Mouse (Mus musculus): ENCODE data around the gene B3gnt7.

Gene B3gnt7

DNA sequence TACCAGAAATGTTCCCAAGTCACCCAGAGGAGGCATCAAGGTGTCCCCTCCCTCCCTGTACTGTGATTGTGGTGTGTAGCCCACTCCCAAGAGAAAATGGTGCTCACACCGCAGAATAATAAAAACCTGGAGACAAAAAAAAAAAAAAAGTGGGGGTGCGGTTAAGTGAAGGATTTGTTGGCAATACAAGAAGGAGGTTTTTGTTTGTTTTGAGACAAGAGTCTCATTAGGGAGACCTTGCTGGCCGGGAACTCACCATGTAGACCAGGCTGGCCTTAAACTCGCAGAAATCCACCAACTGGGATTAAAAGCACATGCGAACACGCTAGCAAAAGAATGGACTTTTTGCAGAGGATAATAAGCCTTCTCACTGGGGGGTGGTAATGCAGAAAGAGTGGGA is at the start of gene B3gnt7:
B3gnt7 (plus strand) TSS at position 301 of the 400 bp plus-strand sequence.
- WGBS = 66% methylated on average over 6 of the region's 6 CpGs

DNA sequence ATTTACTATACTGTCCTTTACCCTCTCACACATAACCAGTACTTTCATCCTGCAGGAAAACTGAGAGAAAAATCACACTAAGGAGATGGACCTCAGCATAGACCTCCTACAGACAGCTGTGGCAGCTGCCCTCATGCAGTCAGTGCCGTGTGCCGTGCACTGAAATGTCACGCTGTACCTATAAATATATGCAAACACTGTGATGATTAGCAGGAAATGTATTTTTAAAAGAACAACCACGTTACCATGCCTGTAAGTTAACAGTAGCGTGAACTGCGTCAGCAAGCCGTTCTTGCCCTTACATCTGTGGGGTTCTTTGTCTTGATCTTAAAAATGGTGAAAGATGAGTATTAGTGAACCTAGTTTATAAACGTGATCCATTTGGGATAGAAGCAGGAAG is 49.2 kb upstream of the B3gnt7 start:
- 64% methylated on average over 8 of the region's 8 CpGs for WGBS

DNA sequence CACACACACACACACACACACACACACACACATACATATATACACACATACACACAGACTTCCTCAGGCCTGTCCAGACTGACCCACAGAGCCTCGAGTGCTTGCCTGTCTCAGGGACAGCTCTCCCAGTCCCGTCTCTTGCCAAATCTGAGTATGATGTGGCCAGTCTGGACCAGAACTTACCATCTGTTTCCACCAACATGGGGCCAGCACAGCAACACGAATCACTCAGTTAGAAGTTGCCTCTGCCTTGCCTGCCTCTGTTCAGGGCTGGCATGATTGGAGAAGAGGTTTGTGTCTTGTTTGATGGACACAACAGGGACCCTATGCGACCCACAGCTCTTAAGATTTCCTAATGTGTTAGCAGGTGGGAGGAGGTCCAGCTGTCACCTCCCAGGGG is 46.3 kb upstream of the B3gnt7 start:
- 69% methylated on average over 4 of the region's 4 CpGs for WGBS

DNA sequence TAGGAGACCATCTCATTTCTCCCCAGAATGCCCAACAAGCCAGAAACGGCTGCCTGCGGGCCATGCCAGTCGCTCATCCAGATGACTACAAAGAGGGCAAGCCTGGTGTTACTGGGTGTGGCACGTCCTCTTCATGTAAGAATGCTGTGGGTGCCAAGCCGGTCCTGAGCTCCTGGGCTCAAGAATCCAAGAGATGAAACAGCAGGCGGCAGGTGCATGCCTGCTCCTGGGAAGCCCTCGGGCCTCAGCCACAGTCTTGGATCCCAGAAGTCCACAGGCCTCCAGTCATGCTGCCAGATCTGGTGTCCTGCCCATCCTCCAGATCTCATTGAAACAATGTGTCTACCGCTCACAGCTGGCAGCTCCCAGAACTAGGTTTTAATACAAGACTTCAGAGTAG is 45.4 kb upstream of the B3gnt7 start:
- 82% methylated on average over 8 of the region's 8 CpGs for WGBS

DNA sequence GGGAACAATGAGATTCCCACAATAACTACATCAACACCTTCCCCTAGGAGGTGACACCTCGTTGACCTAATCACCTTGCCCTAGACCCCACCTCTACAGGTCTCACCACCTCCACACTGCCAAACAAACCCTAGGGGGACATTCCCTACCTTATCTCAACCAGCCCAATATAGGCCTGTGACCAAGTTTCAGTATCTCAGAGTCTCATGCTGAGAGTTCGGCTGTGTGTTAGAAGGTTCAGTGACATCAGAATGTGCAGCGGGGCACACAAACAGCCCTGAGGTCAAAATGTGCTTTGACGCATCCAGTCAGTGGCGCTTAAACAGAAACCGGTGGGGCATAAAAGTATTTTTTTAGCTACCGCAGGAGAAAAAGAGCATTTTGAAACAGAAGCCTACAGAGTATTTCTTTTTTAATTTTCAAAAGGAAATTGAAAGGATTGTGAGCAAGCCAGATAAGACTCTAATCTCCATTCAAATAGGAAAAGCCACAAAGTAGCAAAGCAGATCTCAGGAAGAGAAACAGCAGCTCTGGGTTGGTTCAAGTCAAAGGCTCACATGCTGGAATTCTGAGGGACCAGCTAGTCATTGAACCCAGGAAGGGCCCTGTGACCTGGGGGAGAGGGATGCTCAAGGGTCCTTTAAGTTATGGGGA is 44.3 kb upstream of the B3gnt7 start:
- WGBS = 81% methylated on average over 7 of the region's 7 CpGs

DNA sequence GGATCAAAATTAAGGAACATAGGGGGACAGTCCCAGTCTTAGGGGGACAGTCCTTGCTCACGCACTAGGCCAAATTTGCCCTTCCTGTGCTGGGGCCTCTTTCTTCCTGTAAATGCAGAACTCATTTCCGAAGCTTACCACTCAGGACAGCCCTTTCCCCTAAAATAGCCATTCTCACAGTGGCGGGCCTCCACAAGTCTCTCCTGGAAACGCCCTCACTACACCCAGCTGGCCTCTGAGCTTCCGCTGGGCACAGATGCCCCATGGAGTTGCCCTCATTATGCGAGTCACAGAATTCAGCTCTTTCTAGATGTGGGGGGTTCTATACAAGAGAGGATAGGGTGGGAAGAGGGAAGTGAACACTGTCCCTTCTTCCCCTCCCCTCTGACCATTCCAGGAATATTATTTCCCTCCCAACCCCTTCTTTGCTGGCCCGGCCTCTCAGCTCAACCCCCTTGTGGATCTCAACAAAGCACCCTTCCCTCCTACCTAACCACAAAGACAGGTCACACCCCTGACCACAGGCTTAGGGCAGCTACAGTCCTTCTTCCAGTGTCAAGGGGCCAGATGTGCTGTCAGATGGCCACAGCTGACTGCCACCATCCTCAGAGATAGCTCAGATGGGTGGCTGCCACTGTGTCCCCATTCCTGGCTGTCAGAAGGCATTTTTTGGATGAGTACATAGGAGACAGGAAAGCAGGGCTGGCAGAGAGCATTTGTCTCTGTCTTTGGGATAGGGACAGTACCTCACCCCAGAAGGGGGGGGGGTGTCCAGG is 38.9 kb upstream of the B3gnt7 start:
- 62% methylated on average over 7 of the region's 7 CpGs for WGBS

DNA sequence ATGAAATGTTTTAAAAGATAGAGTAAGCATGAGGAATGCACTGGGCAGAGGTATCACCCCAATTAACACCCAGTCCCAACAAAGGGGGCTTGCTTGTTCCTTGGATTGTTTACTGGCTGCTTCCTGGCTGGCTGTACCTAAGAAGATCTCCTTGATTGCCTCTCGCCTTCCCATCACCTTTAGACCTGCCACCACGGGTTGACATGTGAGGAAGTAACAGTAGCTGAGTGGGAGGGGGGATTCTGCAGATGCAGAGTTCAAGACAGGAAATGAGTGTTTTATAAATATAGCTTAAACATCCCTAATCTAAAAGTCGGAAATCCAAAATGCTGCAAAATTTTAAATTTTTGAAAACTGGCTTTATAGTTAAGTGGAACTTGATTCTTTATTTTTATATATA is 37.6 kb upstream of the B3gnt7 start:
- WGBS = 75% methylated on average over 3 of the region's 3 CpGs

DNA sequence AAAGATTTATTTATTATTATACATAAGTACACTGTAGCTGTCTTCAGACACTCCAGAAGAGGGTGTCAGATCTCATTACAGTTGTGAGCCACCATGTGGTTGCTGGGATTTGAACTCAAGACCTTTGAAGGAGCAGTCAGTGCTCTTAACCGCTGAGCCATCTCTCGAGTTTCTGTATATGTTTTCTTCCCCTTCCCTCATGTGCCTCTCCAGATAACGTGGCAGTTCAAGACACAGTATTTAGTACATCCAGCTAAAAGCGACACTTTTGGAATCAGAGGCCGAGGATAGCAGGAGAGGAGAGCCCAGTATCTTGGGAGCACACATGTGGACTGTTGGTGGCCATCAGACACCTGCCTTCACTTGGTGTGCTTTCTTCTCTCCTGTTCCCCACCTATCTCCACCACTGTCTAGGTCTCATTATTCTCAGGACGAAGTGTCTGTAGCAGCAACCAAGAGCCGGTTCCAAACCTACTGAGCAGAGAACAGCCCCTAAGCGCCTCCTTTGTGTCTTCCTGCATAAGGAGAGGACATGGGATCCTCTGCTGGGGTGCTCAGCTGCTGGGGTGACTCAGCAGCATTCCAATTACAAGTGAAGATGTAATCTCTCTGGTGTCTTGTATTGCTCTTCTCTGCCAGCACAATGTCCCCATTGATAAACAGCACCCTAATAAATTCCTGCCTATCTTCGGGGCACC is 34.0 kb upstream of the B3gnt7 start:
- WGBS = 81% methylated on average over 9 of the region's 9 CpGs

DNA sequence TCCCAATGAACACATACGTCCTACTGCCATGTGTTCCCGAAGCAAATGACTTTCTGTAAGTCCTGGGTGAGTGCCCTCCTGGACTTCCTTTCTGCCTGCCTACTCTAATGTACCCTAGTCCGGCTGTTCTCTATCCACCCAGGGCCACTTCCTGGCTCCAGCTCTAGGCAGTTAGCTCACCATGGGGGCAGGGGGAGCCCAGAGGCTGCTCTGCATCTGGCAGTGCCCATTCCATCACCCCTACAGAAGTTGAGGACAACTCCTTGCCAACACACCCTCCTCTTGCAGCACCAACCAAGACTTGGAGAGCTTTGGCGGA is 33.5 kb upstream of the B3gnt7 start:
- WGBS = 74% methylated on average over 4 of the region's 4 CpGs

DNA sequence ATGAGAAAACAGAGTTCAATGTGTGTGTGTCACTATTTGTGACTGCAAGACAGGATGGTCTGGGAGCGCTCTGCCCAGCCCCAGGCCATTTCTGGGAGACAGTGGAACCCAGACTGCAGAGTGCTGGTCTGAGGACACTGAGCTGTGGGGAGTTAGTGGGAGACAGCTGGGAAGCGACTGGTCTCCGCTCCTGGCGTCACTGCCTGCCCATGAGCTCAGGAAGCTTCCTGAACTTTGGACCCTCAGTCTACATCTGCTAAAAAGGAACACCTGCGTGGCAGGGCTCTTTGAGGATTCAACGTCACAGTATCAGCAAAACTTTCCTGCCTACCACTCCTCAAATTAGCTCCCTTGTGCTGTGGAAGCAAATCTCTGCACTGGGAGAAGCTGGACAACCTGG is 30.9 kb upstream of the B3gnt7 start:
- WGBS = 92% methylated on average over 6 of the region's 6 CpGs

DNA sequence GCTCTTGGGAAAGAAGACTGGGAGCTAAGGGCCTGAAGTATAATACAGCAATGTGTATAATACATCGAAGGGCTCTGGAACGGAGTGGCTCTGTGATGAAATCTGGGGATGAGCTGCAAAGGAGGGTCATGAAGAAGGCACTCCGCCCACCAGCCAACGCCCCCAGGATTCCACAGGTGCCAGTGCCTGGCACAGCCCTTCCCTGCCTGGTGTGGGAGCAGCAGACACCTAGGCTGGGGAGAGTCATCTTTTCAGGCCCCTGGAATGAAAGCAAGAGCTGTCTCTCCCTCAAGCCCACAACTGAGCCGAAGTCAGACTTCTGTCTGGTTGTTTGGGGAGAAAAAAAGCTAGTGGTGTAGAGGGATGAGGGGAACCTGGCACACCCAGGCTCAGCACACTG is 25.6 kb upstream of the B3gnt7 start:
- WGBS = 80% methylated on average over 5 of the region's 5 CpGs

DNA sequence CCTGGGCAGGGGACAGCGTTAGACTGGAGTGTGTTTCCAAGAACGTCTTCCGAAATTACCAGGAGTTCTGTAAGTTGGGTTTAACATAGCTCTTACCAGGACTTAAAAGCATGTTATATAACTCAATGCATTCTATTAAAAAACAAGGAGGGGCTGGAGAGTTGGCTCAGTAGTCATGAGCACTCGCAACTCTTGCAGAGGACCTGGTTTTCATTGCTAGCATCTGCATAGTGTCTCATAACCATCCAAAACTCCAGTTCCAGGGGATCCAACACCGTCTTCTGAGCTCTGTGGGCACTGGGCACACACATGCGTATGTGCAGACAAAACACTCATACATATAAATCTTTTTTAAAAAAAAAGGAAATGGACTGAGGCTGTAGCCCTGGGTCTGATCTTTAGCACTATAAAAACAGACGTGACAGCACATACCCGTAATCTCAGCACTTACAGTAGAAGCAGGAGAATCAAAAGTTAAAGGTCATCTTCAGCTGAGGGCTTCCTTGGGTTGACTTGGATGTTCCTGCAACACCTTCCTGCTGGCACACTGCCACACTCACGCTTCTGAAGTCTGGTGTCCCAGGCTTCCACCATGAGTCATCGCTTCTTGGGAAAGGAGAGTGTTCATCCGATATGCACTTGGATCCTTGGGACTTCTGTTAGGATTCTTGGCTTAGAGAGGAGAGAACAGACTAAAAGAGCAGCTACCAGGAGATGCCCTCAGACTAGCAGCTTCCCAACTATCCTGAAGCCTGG is 20.7 kb upstream of the B3gnt7 start:
- 48% methylated on average over 11 of the region's 11 CpGs for WGBS

DNA sequence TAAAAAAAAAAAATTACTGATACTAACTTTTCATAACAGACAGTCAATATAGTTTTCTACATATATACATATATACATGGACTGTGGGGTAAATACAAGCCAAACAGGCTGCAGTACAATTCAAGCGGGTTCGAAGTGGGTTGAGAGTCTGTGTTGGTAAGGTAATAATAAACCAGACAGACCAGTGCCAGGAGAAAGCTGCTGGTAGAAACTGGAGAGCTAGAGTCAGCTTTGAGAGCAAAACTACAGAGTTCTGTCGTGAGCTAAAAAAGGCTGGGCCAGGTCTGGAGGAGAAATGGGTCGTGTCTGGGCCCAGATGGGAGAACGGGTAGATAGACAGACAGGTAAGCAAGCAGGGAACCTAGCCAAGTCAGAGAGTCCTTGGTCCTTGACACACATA is 18.5 kb upstream of the B3gnt7 start:
- 92% methylated on average over 5 of the region's 5 CpGs for WGBS

DNA sequence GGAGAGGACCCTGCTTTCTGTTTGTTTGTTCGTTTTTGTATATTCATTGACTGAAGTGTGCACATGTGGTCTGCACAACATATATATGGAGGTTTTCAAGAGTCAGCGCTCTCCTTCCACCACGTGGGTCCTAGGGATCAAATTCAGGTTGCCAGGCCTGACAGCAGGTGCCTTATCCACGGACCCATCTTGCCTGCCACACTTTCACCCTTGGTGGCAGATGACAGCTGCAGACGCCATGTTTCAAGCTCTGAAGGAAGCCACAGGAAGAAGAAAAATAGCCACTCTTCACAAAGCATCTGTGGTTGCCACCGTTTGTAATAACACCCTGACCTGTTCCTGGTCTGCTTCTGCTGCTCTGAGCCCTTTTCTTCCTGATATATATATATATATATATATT is 17.3 kb upstream of the B3gnt7 start:
- WGBS = 81% methylated on average over 6 of the region's 6 CpGs

DNA sequence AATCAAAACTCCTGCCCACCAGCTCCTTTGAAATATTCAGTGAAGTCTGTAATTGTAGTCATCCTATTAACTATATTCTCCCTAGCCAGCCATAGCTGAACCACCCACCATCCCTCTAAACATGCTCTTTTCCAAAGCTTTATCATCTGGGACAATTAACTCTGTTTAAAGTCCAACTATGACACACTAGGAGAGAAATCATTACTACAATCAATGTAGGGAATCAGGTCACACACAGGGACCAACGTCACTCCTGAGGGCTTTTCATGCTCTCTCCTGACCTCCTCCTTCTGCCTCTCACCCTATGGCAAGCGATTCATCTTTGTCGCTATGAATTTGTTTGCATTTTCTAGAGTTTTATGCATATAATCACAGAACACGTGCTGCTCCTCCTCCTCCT is 15.2 kb upstream of the B3gnt7 start:
- 81% methylated on average over 4 of the region's 4 CpGs for WGBS

DNA sequence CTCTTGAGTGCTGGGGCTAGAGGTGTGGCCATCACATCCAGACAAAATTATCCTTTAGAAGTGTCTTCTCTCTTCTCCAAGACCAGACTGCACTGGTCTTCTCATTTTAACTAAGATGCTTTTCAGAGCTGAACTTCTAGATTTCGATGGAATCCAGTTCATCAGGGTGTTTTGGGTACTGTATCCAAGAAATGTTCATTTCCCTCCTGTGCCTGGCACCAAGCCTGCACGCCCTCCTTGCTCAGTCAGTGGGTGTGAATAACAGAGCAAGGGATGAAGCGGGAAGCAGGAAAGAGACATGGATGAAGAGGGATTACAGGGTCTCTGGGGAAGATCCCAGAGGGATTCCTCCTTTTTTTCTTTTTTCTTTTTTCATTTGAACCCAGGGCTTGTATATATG is 12.2 kb upstream of the B3gnt7 start:
- WGBS = 36% methylated on average over 3 of the region's 3 CpGs

DNA sequence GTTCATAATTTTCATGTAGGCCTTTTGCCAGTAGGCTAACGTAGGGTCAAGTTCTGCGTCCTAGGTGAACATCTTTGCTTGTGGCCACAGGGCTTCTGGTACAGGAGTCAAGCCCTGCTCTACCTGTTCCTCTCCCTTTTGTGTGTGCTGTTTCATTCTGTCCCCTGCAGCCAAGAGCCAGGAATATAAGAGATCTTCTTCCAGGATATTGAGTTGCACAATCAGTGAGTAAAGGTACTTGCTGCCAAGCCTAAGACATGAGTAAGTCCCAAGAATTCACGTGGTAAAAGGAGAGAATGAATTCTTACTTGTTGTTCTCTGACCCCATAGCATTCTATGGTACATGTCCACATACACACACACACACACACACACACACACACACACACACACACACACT is 9.5 kb upstream of the B3gnt7 start:
- 83% methylated on average over 3 of the region's 3 CpGs for WGBS

DNA sequence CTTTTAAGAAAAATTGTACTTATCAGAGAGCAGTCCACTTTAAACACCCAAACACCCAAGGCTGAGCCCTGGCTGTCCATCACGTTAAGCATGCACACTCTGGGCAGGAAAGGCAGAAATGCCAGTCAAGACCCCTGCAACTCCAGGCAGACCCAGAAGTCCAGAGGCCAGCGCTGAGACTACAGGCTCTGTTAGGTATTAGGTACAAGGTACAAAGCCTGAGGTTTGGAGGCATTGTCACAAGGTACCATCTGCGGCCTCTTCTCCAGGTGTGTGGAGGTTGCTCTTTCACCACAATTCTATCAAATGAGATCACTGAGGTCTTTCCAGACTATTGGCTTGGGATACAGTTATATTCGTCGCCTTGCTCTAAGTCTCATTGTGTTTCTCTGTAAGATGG is 8.8 kb upstream of the B3gnt7 start:
- 92% methylated on average over 5 of the region's 5 CpGs for WGBS

DNA sequence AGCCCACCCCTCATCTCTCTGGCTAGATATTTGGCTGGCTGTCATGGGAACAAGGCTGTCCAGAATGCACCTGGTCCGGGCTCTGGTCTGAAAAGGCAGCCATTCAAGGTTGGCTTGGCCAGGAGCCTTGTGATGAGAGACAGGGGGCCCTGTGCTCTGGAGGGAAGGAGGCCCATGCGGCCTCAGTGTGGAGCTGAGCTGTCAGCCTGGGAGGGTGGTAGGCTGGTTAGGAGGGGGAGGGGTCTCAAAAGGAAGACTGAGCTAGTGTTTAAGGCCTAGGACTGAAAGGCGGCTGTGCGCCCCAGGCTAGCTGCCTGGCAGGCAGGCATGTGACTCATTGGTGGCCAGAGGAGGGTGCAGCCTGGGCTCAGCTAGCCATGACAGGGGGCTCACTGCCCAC is 8.2 kb upstream of the B3gnt7 start:
- WGBS = 73% methylated on average over 4 of the region's 4 CpGs

DNA sequence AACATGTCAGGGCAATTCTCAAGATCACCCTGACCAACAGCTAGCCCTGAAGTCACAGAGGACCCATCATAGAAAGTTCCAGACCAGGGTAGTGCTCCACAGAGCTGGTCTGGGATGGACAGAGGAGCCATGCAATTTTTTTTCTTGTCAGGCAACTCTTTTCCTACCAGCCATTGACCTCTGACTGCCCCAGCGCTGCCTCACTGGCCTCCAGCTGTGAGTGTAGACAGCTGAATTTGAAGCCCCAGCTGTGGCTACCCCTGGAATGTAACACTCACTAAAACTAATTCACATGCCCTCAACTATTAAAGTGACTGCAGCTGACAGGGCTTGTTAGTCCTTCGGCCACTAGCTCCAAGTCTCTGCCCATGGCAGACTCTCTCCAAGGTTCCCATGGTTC is 2.5 kb upstream of the B3gnt7 start:
- 76% methylated on average over 2 of the region's 2 CpGs for WGBS

DNA sequence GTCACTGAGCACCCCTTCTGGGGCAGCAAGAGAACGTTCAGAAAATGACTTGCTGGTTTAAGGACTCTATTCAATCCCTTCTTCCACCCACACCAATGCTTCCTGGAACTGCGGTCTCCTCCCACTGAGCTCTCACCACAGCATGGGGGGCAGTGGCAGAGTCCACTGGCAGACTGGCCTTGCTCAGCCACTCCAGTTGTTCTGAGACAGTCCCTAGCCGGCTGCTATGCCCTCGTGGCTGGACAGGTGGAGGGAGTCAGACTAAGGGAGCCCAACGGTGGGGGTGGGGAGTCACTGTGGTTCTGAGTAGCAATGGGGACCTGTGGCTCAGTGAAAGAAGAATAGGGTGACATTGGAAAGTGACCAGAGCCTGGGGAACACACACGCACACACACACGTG is 1.9 kb upstream of the B3gnt7 start:
- 61% methylated on average over 7 of the region's 7 CpGs for WGBS

Measured in cerebral cortex, adult 2 months (tissue).